In genomic region chr17:5227950-5228615, GRCm38 (mm10) we compare ENCODE assay signal across 9 mouse cellular contexts.
DNase-seq lines count a peak whose midpoint lies in the region; ATAC-seq and TF ChIP-seq lines count a peak whose summit lies in the region.
"Had no signal": no experiment of that assay in that cellular context is flagged by ENCODE, and none has a peak within 500 bp of the region (broad histone marks: within the 10 kb centered on the region; RNA-seq: fewer than 3 reads in every experiment).

No protein-coding gene starts in this region.

- ATAC-seq in kidney, postnatal 0 days (replicated peaks; ENCODE audit: low FRiP score, low read depth): no peak
- peak; percentile 35 to 51; a peak in 3 of 4 replicates for ATAC-seq in hematopoietic stem cell, adult 5-6 weeks (replicated peaks in 1 of 2; ENCODE audit: insufficient read depth in 1 of 2, low FRiP score in 2 of 2, low TSS enrichment in 1 of 2, low read depth in 1 of 2, poor library complexity in 2 of 2, severe bottlenecking in 2 of 2)
- ATAC-seq in midbrain, postnatal 0 days (ENCODE audit: low FRiP score): no peak
- ATAC-seq: liver, embryonic 12.5 days had no signal

- H3K9ac ChIP-seq in kidney, postnatal 0 days (ENCODE audit: low read depth, low read length): no peak overlapping the region
- no peak overlapping the region for H3K9ac ChIP-seq in midbrain, postnatal 0 days (replicated peaks; ENCODE audit: low read length, poor library complexity, severe bottlenecking)
- H3K9ac ChIP-seq: liver, embryonic 12.5 days had no signal

- H3K36me3 ChIP-seq in kidney, postnatal 0 days (ENCODE audit: insufficient read depth, low read length): no peaks in the 10 kb centered on the region
- H3K36me3 ChIP-seq in midbrain, postnatal 0 days (ENCODE audit: insufficient read depth, low read length): 0 out of 2 replicates have a peak, but pooled peaks cover 3% of the 10 kb centered on the region
- H3K36me3 ChIP-seq: liver, embryonic 12.5 days had no signal

- TF ChIP-seq POLR2A in cerebellum, adult 2 months (IDR thresholded peaks at IDR 0.05; ENCODE audit: borderline replicate concordance, insufficient read depth, low read length): no peak

- no peak overlapping the region for H3K4me3 ChIP-seq in kidney, postnatal 0 days (replicated peaks; ENCODE audit: low read depth, low read length)
- no peak overlapping the region for H3K4me3 ChIP-seq in cerebellum, adult 2 months (replicated peaks; ENCODE audit: insufficient read depth, low read depth, low read length)
- H3K4me3 ChIP-seq in midbrain, postnatal 0 days (ENCODE audit: low read depth, low read length): no peak overlapping the region
- H3K4me3 ChIP-seq: liver, embryonic 12.5 days had no signal

- peaks cover 16% of the 10 kb centered on the region; the same call in 1 of the 2 replicates for H3K4me1 ChIP-seq in kidney, postnatal 0 days (replicated peaks; ENCODE audit: insufficient read depth, low read length)
- peaks cover 41% of the 10 kb centered on the region for H3K4me1 ChIP-seq in cerebellum, adult 2 months (ENCODE audit: control insufficient read depth, insufficient read depth, low read length)
- peaks cover 12% of the 10 kb centered on the region for H3K4me1 ChIP-seq in midbrain, postnatal 0 days (ENCODE audit: insufficient read depth, low read length)

- H3K27ac ChIP-seq in kidney, postnatal 0 days: 0 out of 2 replicates have a peak overlapping the region, but pooled peaks have one; percentile 5
- peak overlapping the region; percentile 82 for H3K27ac ChIP-seq in cerebellum, adult 2 months (ENCODE audit: insufficient read depth, low read length)
- H3K27ac ChIP-seq in midbrain, postnatal 0 days (ENCODE audit: low read depth, low read length): peak overlapping the region; percentile 7; the same call in 1 of the 2 replicates
- H3K27ac ChIP-seq: liver, embryonic 12.5 days had no signal

- no peak for TF ChIP-seq CTCF in kidney, postnatal 0 days (IDR thresholded peaks at IDR 0.05; ENCODE audit: low read depth)
- TF ChIP-seq CTCF in cerebellum, adult 2 months (IDR thresholded peaks at IDR 0.05; ENCODE audit: borderline replicate concordance, insufficient read depth, low read depth, low read length): no peak
- TF ChIP-seq CTCF in midbrain, postnatal 0 days (IDR thresholded peaks at IDR 0.05): no peak

- no peaks in the 10 kb centered on the region for H3K9me3 ChIP-seq in kidney, postnatal 0 days (replicated peaks; ENCODE audit: low read length)
- H3K9me3 ChIP-seq in midbrain, postnatal 0 days (ENCODE audit: low read length): no peaks in the 10 kb centered on the region
- H3K9me3 ChIP-seq: liver, embryonic 12.5 days had no signal

- DNase-seq in kidney, postnatal 0 days (ENCODE audit: low spot score): no peak
- no peak for DNase-seq in kidney, adult 8-10 months
- peak; percentile 79 to 91 for DNase-seq in cerebellum, adult 2 months
- peak; percentile 83 for DNase-seq in midbrain, postnatal 0 days (ENCODE audit: low spot score)
- DNase-seq in gastrocnemius, adult 18-20 months (ENCODE audit: low spot score): no peak
- no peak for DNase-seq in heart, postnatal 4 days
- no peak for DNase-seq in adrenal gland, adult 2 months

- no peak overlapping the region for H3K4me2 ChIP-seq in kidney, postnatal 0 days (ENCODE audit: low read length)
- no peak overlapping the region for H3K4me2 ChIP-seq in midbrain, postnatal 0 days (ENCODE audit: low read depth, low read length, poor library complexity, severe bottlenecking)
- H3K4me2 ChIP-seq: liver, embryonic 12.5 days had no signal

- no peaks in the 10 kb centered on the region for H3K27me3 ChIP-seq in kidney, postnatal 0 days (ENCODE audit: insufficient read depth, low read length)
- no peaks in the 10 kb centered on the region for H3K27me3 ChIP-seq in cerebellum, adult 2 months (ENCODE audit: control insufficient read depth, insufficient read depth, low read length)
- no peaks in the 10 kb centered on the region for H3K27me3 ChIP-seq in midbrain, postnatal 0 days (ENCODE audit: insufficient read depth, low read length)
- H3K27me3 ChIP-seq: liver, embryonic 12.5 days had no signal

- 79% methylated on average over 14 of the region's 14 CpGs for WGBS in kidney, postnatal 0 days
- WGBS in cerebellum, adult 2 months: 17% methylated on average over 14 of the region's 14 CpGs
- WGBS in midbrain, postnatal 0 days: 41% methylated on average over 14 of the region's 14 CpGs

Comparison
In these comparisons a context has a peak if more than half of its experiments do, and no peak if none do; other contexts are left out.
1. ATAC-seq: peak in hematopoietic stem cell, adult 5-6 weeks (2 of 2); none in kidney, postnatal 0 days (single experiment) and midbrain, postnatal 0 days (single experiment).
2. DNase-seq: peak in cerebellum, adult 2 months (2 of 2) and midbrain, postnatal 0 days (single experiment); none in kidney, postnatal 0 days (single experiment), kidney, adult 8-10 months (0 of 2), gastrocnemius, adult 18-20 months (single experiment), heart, postnatal 4 days (single experiment) and adrenal gland, adult 2 months (single experiment).
3. H3K27ac ChIP-seq: peak in every context shown above with its lines; median percentile 82 in cerebellum, adult 2 months; 7 in midbrain, postnatal 0 days; 5 in kidney, postnatal 0 days.